Mouse (Mus musculus) testis, adult 2 months (tissue): ENCODE measurements around the gene Aldh18a1. TPM values are rescaled to one million over a fixed set of nuclear protein-coding genes. Genes with fewer than 3 reads are reported as not detected.
A peak's percentile ranks its signal among the peaks of the same experiment; 100 is the strongest.
"Not testable (repeated sequence)": the region's sequence is repeated elsewhere in the genome, so short reads cannot be mapped to it uniquely, and the experiment has no call there.

Experiments used
- H3K27ac ChIP-seq: fragments of 200-500 bp; 2 replicates; pipeline ENCODE4 v1.5.1; 2012; ENCODE audit warnings: low read depth, low read length; ENCODE audit not compliant: control insufficient read depth, insufficient read depth
- H3K27me3 ChIP-seq: fragments of 200-500 bp; 2 replicates; pipeline ENCODE4 v1.6.1; 2012; ENCODE audit warnings: mild to moderate bottlenecking, low read length, moderate library complexity; ENCODE audit not compliant: control insufficient read depth, insufficient read depth
- H3K36me3 ChIP-seq: fragments of 200-500 bp; 2 replicates; pipeline ENCODE4 v1.6.1; 2012; ENCODE audit warnings: mild to moderate bottlenecking, low read length; ENCODE audit not compliant: control insufficient read depth, insufficient read depth
- H3K4me1 ChIP-seq: fragments of 200-500 bp; 2 replicates; pipeline ENCODE4 v1.6.1; 2012; ENCODE audit warnings: low read length; ENCODE audit not compliant: control insufficient read depth, insufficient read depth
- H3K4me3 ChIP-seq: fragments of 200-500 bp; 2 replicates; pipeline ENCODE4 v1.5.1; 2012; ENCODE audit warnings: low read depth, mild to moderate bottlenecking, low read length, moderate library complexity, mixed read lengths; ENCODE audit not compliant: control insufficient read depth
- CTCF ChIP-seq: fragments of 200-500 bp; IDR thresholded peaks from 2 replicates; pipeline ENCODE4 v1.5.1; 2012; ENCODE audit warnings: low read depth, mild to moderate bottlenecking, inconsistent platforms, low read length, moderate library complexity; ENCODE audit not compliant: control insufficient read depth, insufficient read depth, insufficient replicate concordance
- POLR2A ChIP-seq: fragments of 200-500 bp; IDR thresholded peaks from 2 replicates; pipeline ENCODE4 v1.6.1; 2012; ENCODE audit warnings: low read depth, mild to moderate bottlenecking, inconsistent platforms, low read length, moderate library complexity; ENCODE audit not compliant: control insufficient read depth
- polyA plus RNA-seq: library from polyadenylated mRNA; depleted of rRNA; stranded (reverse); fragments of >200 nt; gene quantifications from 2 replicates; pipeline ENCODE4 v1.2.3, GENCODE M21; 2012

Aldh18a1 gene
- polyA plus RNA-seq, 1 experiment, result 4.8 TPM

- no peaks in the 10 kb centered on the region for H3K36me3 ChIP-seq
- H3K27ac ChIP-seq, result no peak overlapping the region
- TF ChIP-seq CTCF, result no peak
- TF ChIP-seq POLR2A, result no peak
- no peaks in the 10 kb centered on the region for H3K27me3 ChIP-seq
- H3K4me1 ChIP-seq, result no peaks in the 10 kb centered on the region
- no peak overlapping the region for H3K4me3 ChIP-seq
Measured at GRCm38 (mm10) chr19:40628950-40629349, 40.7 kb upstream of the Aldh18a1 start.

GRCm38 (mm10) chr19:40625935-40626334 is 37.7 kb upstream of the Aldh18a1 start:
- Histone ChIP-seq H3K27me3 (no peaks in the 10 kb centered on the region), H3K36me3 (no peaks in the 10 kb centered on the region), H3K4me3 (no peak overlapping the region), H3K27ac (no peak overlapping the region), H3K4me1 (no peaks in the 10 kb centered on the region)
- TF ChIP-seq POLR2A (no peak), CTCF (no peak)

DNA sequence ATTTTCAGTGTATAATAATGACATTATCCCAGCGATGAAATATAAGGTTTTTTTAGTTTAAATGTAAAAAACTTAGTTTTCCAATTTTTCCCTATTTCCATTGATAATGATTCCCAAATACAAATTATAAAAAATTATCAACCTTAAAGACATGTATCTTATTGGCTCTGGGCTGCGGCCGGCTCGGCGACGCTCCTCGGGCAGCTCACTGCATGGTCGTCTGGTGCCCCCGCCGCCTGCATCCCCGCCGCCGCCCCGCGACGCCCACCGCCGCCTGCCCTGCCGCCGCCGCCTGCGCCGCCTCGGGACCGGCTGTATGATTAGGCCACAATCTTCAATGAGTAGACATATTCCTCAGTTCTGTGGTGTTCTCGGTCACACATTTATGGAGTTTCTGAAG is 33.4 kb upstream of the Aldh18a1 start:
- not testable (repeated sequence) for H3K36me3 ChIP-seq, H3K27ac ChIP-seq, H3K4me1 ChIP-seq, H3K27me3 ChIP-seq, H3K4me3 ChIP-seq

DNA sequence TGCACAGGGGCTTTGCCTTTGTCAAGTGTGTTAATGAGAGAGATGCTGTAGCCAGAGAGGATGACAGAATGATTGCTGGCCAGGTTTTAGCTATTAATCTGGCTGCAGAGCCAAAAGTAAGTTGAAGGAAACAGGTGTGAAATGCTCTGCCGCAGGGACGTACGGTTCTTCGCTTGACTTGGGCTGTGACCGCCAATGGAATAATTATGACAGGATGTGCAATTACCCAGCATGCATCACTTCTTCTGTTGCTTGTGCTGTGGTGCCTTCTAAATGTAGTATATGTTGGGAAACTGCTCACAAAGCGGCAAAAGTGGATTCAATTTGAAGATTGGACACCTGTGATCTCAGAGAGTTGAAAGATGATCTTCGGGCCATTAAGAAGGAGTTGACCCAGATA is 27.8 kb upstream of the Aldh18a1 start:
- TF ChIP-seq CTCF, result no peak
- no peak for TF ChIP-seq POLR2A
- Histone ChIP-seq H3K27me3 (no peaks in the 10 kb centered on the region), H3K4me1 (peaks cover 2% of the 10 kb centered on the region), H3K27ac (no peak overlapping the region), H3K4me3 (no peak overlapping the region), H3K36me3 (no peaks in the 10 kb centered on the region)

DNA sequence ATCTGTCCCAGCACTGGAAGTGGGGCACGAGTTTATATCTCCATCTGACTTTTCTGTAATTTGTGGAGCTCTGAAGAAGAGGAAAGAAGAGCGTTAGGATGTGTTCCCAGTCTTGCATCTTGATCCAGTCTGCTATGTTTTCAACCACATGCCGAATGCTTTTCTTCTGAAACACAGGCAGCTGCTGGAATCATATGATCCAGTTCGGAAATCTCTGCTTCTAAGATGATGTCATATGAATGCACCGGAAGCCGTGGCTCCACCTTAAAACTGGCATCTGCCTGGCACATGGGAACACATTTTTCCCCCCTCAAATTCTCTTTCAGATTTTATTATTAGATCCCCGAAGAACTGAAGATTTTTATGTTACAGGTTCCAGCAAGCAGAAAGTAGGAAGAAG is 26.5 kb upstream of the Aldh18a1 start:
- TF ChIP-seq CTCF (no peak), POLR2A (no peak)
- no peaks in the 10 kb centered on the region for H3K36me3 ChIP-seq

GRCm38 (mm10) chr19:40611830-40612506 is 23.7 kb upstream of the Aldh18a1 start, which contains the start of the genes Tctn3 and Entpd1:
TSS of gene Tctn3 (minus strand) at chr19:40612233.
TSS of gene Entpd1 (plus strand) at chr19:40612366.
- Histone ChIP-seq H3K4me1 (peaks cover 4% of the 10 kb centered on the region), H3K27me3 (no peaks in the 10 kb centered on the region), H3K27ac (peak within 1 kb of the TSS; percentile 19), H3K36me3 (no peaks in the 10 kb centered on the region; the same call in 1 of the 2 replicates), H3K4me3 (peak within 1 kb of the TSS; percentile 92)
- TF ChIP-seq CTCF, result peak; percentile 94
- peak; percentile 87 for TF ChIP-seq POLR2A

More for the DNA sequence above, 26.5 kb upstream of the Aldh18a1 start:
- peaks cover 2% of the 10 kb centered on the region for H3K4me1 ChIP-seq
- no peaks in the 10 kb centered on the region for H3K27me3 ChIP-seq
- no peak overlapping the region for H3K4me3 ChIP-seq
- H3K27ac ChIP-seq, result no peak overlapping the region

- TF ChIP-seq CTCF (no peak), POLR2A (no peak)
- no peaks in the 10 kb centered on the region for H3K27me3 ChIP-seq
- H3K27ac ChIP-seq, result no peak overlapping the region
- H3K36me3 ChIP-seq, result peaks cover 2% of the 10 kb centered on the region
- no peak overlapping the region for H3K4me3 ChIP-seq
- peaks cover 3% of the 10 kb centered on the region for H3K4me1 ChIP-seq
Measured at GRCm38 (mm10) chr19:40607676-40608075, 19.4 kb upstream of the Aldh18a1 start.
